Mouse (Mus musculus) left cerebral cortex, adult 2 months (tissue): ENCODE measurements around the gene Spata13. TPM values are rescaled to one million over a fixed set of nuclear protein-coding genes. Genes with fewer than 3 reads are reported as not detected.
A peak's percentile ranks its signal among the peaks of the same experiment; 100 is the strongest.

Source experiments
- DNase-seq, 2 experiments: peaks; one replicate each; pipeline ENCODE4 v3.0.0; 2021 to 2022; ENCODE audit warnings: low spot score in 2 of 2, mixed read lengths in 1 of 2; ENCODE audit errors: extremely low spot score in 1 of 2
- H3K27ac ChIP-seq: fragments of 200-600 bp; 2 replicates; pipeline ENCODE4 v1.8.1; 2022
- H3K4me3 ChIP-seq: fragments of 200-600 bp; 2 replicates; pipeline ENCODE4 v1.8.1; 2022
- CTCF ChIP-seq: fragments of 200-600 bp; IDR thresholded peaks from 2 replicates; pipeline ENCODE4 v1.8.1; 2022; ENCODE audit warnings: antibody characterized with exemption, mild to moderate bottlenecking, moderate library complexity
- intact Hi-C: fragments of 180-260 bp; cut with DNase I; formaldehyde crosslinking; loops from one replicate; pipeline ENCODE4 v1.15.1; 2025
- total RNA-seq, 2 experiments: library from RNA; stranded (reverse); gene quantifications; 2 replicates each; pipeline ENCODE4 v1.2.3; 2021

Spata13 gene
- total RNA-seq, 2 experiments from 2014 or later, result 15.4 to 23.7 TPM

GRCm38 (mm10) chr14:60687241-60687640, 53.4 kb downstream of the Spata13 start:
- intact Hi-C loops, result loop anchor here (5.0 kb wide), 1 partner anchor 55 kb away; the partner anchor contains the start of gene Spata13
- no peak for TF ChIP-seq CTCF
- Histone ChIP-seq H3K4me3 (0 out of 2 replicates have a peak overlapping the region, but pooled peaks have one; percentile 9), H3K27ac (no peak overlapping the region)
- DNase-seq, result no peak

DNA sequence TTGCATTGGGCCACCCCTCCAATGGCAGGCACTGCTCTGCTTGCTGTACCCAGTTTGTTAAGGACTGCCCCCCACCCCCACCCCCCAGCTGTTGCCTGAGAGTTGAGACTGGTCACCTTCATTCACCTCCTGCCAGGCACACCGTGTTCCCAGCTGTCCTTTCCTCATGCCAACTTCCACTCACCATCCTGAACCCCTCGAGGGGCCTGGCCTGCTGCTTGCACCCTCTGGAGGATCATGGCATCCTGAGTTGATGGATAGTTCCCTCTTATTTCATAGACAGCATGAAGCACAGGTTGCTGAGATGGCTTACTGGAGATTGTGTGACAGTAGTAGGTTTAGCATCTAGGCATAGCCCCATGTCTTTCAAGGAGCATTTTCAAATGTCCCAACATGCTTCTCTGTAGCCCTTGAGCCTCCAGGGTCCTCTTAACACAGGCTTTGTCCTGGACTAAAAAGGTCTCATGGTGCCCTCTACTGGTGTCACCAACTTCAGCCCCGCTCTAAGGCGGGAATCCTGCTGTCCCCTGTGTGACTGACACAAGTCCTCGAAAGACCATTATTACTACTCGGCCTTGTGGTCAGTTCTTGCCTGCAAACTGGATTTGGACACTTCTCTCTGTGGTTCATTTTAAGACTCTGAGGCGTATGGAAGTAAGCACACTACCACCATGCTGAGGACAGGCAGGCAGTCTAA, 54.9 kb downstream of the Spata13 start:
- TF ChIP-seq CTCF, result peak; percentile 80
- H3K27ac ChIP-seq, result no peak overlapping the region
- intact Hi-C loops, result loop anchor here (1.0 to 5.0 kb wide), 2 partner anchors 56 to 163 kb away; partner anchors contain the start of gene Spata13
- H3K4me3 ChIP-seq, result no peak overlapping the region
- DNase-seq, result peak; percentile 66 to 67

DNA sequence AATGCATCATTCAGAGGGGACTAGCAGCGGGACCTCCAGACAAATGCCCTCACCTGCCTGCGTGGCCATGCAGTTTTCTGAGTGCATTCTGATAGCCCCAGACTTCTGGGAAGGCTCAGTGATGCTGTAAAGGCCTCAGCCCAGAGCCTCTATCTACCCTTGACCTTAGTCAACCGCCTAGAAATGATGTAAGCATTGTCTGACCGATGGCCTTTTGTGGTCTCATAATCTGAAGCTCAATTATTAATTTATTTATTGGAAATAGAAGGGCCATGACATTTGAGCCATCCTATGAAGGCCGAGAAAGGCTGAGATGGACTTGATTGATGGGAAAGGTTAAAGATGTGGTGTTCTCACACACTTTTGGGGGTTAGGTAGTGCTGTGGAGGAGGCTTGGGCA, 56.0 kb downstream of the Spata13 start:
- no peak overlapping the region for H3K4me3 ChIP-seq
- no peak for TF ChIP-seq CTCF
- H3K27ac ChIP-seq, result no peak overlapping the region
- no peak for DNase-seq
- intact Hi-C loops, result loop anchor here (5.0 to 10.0 kb wide), 4 partner anchors 57 to 437 kb away; partner anchors contain the start of genes Gm49336, Nupl1 and Spata13

DNA sequence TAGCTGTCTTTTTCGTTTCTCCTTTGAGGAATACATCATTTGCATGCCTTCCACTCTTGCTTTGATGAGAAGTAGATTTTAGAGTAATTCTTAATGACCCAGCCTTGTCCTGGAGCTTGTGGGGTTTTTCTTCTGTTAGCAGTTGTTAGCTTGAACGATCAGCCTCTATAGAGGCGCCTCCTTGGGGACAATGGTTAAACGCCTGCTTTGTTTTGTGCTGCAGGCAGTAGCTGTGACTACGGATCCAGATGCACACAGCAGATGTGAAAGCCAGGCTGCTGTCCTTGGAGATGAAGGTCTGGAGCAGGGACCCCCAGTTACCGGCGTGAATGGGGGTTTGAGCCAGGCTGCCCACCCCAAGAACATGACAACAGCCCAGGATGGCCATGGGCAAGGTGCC, 56.8 kb downstream of the Spata13 start:
- Histone ChIP-seq H3K4me3 (no peak overlapping the region), H3K27ac (no peak overlapping the region)
- no peak for TF ChIP-seq CTCF
- intact Hi-C loops, result loop anchor here (5.0 to 10.0 kb wide), 3 partner anchors 276 to 438 kb away; partner anchors contain the start of genes Gm49336 and Nupl1
- DNase-seq, result no peak

DNA sequence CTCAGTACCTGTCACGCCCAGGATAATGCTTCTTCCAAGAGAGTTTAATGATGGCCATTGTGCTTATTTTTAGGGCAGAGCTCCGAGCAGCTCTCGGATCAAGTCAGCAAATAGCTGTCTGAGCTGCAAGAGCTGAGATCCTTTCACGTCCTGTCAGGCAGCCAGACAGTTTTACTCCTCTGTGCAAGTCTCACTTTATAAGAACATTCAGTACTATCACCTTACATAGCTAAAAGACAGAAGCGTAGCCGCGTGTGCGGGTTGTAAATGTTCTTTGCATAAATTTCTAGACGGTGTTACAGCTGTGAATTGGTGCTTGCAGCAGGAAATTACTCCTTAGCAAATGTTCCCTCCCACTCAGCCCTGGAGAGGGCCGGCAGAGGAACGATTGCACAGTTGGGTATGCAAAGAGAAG, 59.3 kb downstream of the Spata13 start:
- intact Hi-C loops, result loop anchor here (5.0 to 10.0 kb wide), 3 partner anchors 278 to 441 kb away; partner anchors contain the start of genes Gm49336 and Nupl1
- Histone ChIP-seq H3K27ac (no peak overlapping the region), H3K4me3 (no peak overlapping the region)
- no peak for TF ChIP-seq CTCF
- DNase-seq, result peak; percentile 34 to 42

DNA sequence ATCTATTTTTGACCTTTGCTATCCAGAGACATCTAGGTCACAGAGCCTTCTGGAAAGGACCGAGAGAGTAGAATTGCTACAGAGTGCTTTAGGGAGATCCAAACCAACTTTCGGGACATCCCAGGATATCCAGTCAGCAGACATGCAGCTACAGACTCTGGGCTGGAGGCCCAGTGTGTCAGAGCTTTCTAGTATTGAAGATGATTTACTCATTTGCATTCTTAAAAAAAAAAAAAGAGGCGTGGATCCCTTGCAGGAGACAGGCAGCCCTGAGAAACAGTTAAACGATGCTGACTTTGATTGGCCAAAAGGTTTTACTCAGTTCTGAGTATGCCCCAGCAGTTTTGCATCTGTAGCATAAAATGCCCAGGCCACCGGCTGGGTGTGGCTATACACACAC, 59.9 kb downstream of the Spata13 start:
- H3K27ac ChIP-seq, result no peak overlapping the region
- no peak for DNase-seq
- intact Hi-C loops, result loop anchor here (1.0 to 10.0 kb wide), 4 partner anchors 179 to 441 kb away; partner anchors contain the start of genes Gm49336 and Nupl1
- H3K4me3 ChIP-seq, result no peak overlapping the region
- no peak for TF ChIP-seq CTCF

- Histone ChIP-seq H3K27ac (no peak overlapping the region), H3K4me3 (no peak overlapping the region)
- intact Hi-C loops, result loop anchor here (1.0 to 10.0 kb wide), 4 partner anchors 180 to 442 kb away; partner anchors contain the start of genes Gm49336 and Nupl1
- peak; percentile 64 to 68 for DNase-seq
- peak; percentile 78 for TF ChIP-seq CTCF
Observed at GRCm38 (mm10) chr14:60694215-60694997, 60.6 kb downstream of the Spata13 start.

- no peak for DNase-seq
- H3K4me3 ChIP-seq, result no peak overlapping the region
- H3K27ac ChIP-seq, result no peak overlapping the region
- TF ChIP-seq CTCF, result no peak
- intact Hi-C loops, result loop anchor here (10.0 kb wide), 2 partner anchors 283 to 393 kb away; no protein-coding TSS in a partner anchor
Observed at GRCm38 (mm10) chr14:60697351-60697750, 63.5 kb downstream of the Spata13 start.

DNA sequence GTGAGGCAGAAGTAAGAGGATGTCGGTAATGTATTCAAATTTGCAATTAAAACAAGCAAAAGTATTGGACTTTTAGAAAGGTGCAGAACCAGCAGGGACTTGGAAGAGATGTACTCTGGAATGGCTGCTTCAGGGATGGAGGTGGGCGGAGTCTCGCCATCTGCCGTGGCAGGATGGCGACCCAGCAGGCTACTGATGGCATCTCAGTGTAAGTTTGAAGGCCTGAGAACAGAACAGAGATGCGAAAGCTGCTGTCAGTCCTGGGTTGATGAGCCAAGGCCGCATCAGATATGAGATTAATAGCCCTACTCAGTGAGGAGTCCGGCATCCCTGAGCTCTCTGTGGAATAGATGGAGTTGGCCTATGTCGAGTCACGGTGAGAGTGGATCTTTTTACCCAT, 65.2 kb downstream of the Spata13 start:
- no peak for TF ChIP-seq CTCF
- intact Hi-C loops, result loop anchor here (10.0 kb wide), 2 partner anchors 284 to 394 kb away; no protein-coding TSS in a partner anchor
- no peak for DNase-seq
- no peak overlapping the region for H3K27ac ChIP-seq
- no peak overlapping the region for H3K4me3 ChIP-seq

GRCm38 (mm10) chr14:60702377-60703140, 68.8 kb downstream of the Spata13 start:
- Histone ChIP-seq H3K4me3 (no peak overlapping the region), H3K27ac (no peak overlapping the region)
- intact Hi-C loops, result no loop called here
- no peak for DNase-seq
- no peak for TF ChIP-seq CTCF

DNA sequence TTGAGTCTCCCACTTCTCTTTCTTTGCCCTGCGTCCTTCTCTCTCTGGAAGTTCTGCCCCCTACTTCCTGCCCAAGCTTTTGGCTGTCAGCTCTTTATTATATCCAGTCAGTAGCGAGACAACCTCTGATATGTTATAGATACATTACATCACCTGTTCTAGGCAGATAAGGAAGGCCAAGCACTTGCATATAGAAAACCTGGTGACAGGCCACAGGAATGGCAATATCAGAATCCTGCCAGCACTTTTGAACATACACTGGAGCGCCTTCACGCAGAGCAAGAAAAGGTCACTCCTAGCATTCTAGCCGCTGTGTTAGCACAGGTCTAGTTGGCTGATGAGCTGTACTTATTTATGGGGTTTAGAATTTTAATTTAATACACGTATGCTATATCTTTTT, 70.7 kb downstream of the Spata13 start:
- no peak overlapping the region for H3K27ac ChIP-seq

More for the DNA sequence above, 70.7 kb downstream of the Spata13 start:
- H3K4me3 ChIP-seq, result no peak overlapping the region
- DNase-seq, result no peak
- intact Hi-C loops, result no loop called here
- TF ChIP-seq CTCF, result no peak
